Mouse (Mus musculus): Measurements from ENCODE around the gene Atg4d. TPM values are rescaled to one million over a fixed set of nuclear protein-coding genes. Genes with fewer than 3 reads are reported as not detected.

Gene Atg4d
- total and polyA plus RNA-seq, 3 experiments, result 83.9 to 99.7 TPM; not detected in 1

GRCm38 (mm10) chr9:21292271-21292670 is 27.2 kb downstream of the Atg4d start:
- Histone ChIP-seq H3K27me3 (ENCODE audit: control insufficient read depth in 1 of 2, insufficient read depth in 2 of 2, low read length in 2 of 2) (peaks cover 0 to 5% of the 10 kb centered on the region in 2 experiments; a peak in 2 of 4 replicates), H3K4me3 (ENCODE audit: control insufficient read depth in 1 of 2, insufficient read depth in 1 of 2, low read depth in 2 of 2, low read length in 2 of 2) (peak overlapping the region in 1 of 2 experiments; percentile 47; a peak in 2 of 4 replicates), H3K36me3 (ENCODE audit: control insufficient read depth in 1 of 2, insufficient read depth in 2 of 2, low read length in 2 of 2) (peaks cover 0 to 27% of the 10 kb centered on the region in 2 experiments; a peak in 2 of 4 replicates), H3K9ac (ENCODE audit: control insufficient read depth, low read depth, low read length, poor library complexity, severe bottlenecking) (peak overlapping the region; percentile 28), H3K79me2 (ENCODE audit: control insufficient read depth, insufficient read depth, low read length, poor library complexity) (peaks cover 30% of the 10 kb centered on the region), H3K27ac (ENCODE audit: control insufficient read depth, low read depth, low read length) (no peak overlapping the region), H3K4me1 (ENCODE audit: control insufficient read depth in 1 of 2, insufficient read depth in 2 of 2, low read length in 2 of 2) (peaks cover 18 to 20% of the 10 kb centered on the region in 2 experiments), H3K9me3 (replicated peaks; ENCODE audit: insufficient read depth, low read length) (no peaks in the 10 kb centered on the region)
- peak; percentile 71 for DNase-seq (ENCODE audit: low read depth, low spot score)
- no peak for TF ChIP-seq E2F4 (IDR thresholded peaks at IDR 0.05; ENCODE audit: borderline replicate concordance, low read depth, low read length)

DNA sequence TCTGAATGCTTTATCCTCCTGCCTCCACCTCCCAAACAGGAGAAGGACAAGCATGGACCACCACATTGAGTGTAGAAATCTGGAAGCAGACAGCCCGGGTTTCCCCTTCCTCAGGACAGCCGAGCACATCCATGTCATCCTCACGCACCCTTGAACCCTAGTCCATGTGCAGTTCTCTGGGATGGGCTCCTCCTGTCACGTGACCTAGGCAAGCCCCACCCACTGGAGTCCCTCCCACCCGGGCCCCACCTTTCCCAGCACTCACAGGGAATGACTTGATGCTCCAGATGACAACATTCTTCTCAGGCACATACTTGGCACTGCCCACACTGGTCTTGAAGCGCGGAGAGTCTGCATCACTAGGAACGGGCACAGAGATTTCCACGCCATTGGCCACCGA is 33.9 kb downstream of the Atg4d start:
- no peak overlapping the region for H3K27ac ChIP-seq (ENCODE audit: control insufficient read depth, low read depth, low read length)
- no peak for DNase-seq (ENCODE audit: low read depth, low spot score)
- no peaks in the 10 kb centered on the region for H3K4me1 ChIP-seq (ENCODE audit: control insufficient read depth in 1 of 2, insufficient read depth in 2 of 2, low read length in 2 of 2)
- H3K4me3 ChIP-seq (ENCODE audit: control insufficient read depth in 1 of 2, insufficient read depth in 1 of 2, low read depth in 2 of 2, low read length in 2 of 2), result no peak overlapping the region
- TF ChIP-seq HCFC1 (IDR thresholded peaks at IDR 0.05; ENCODE audit: low read depth, low read length) (no peak), USF1 (IDR thresholded peaks at IDR 0.05; ENCODE audit: low read depth, low read length) (peak; percentile 83), BHLHE40 (IDR thresholded peaks at IDR 0.05; ENCODE audit: borderline replicate concordance, low read depth, low read length) (peak; percentile 42; the same call in 1 of the 2 replicates), TAL1 (IDR thresholded peaks at IDR 0.05; ENCODE audit: low read length) (no peak; the same call in 1 of the 2 replicates), USF2 (IDR thresholded peaks at IDR 0.05; ENCODE audit: borderline replicate concordance in 1 of 2, insufficient read depth in 1 of 2, low read depth in 1 of 2, low read length in 2 of 2) (peak; percentile 21 to 48; a peak in 1 of 4 replicates), RCOR1 (IDR thresholded peaks at IDR 0.05; ENCODE audit: low read depth, low read length) (no peak), ZC3H11A (IDR thresholded peaks at IDR 0.05; ENCODE audit: low read depth, low read length) (no peak)
- no peaks in the 10 kb centered on the region for H3K79me2 ChIP-seq (ENCODE audit: control insufficient read depth, insufficient read depth, low read length, poor library complexity)
- H3K36me3 ChIP-seq (ENCODE audit: control insufficient read depth in 1 of 2, insufficient read depth in 2 of 2, low read length in 2 of 2), result no peaks in the 10 kb centered on the region
- H3K27me3 ChIP-seq (ENCODE audit: control insufficient read depth in 1 of 2, insufficient read depth in 2 of 2, low read length in 2 of 2), result peaks cover 8 to 9% of the 10 kb centered on the region in 2 experiments; a peak in 3 of 4 replicates
- H3K9me3 ChIP-seq (replicated peaks; ENCODE audit: insufficient read depth, low read length), result no peaks in the 10 kb centered on the region
- H3K9ac ChIP-seq (ENCODE audit: control insufficient read depth, low read depth, low read length, poor library complexity, severe bottlenecking), result no peak overlapping the region

- Histone ChIP-seq H3K4me1 (ENCODE audit: control insufficient read depth in 1 of 2, insufficient read depth in 2 of 2, low read length in 2 of 2) (no peaks in the 10 kb centered on the region), H3K4me3 (ENCODE audit: control insufficient read depth in 1 of 2, insufficient read depth in 1 of 2, low read depth in 2 of 2, low read length in 2 of 2) (no peak overlapping the region), H3K79me2 (ENCODE audit: control insufficient read depth, insufficient read depth, low read length, poor library complexity) (no peaks in the 10 kb centered on the region), H3K27me3 (ENCODE audit: control insufficient read depth in 1 of 2, insufficient read depth in 2 of 2, low read length in 2 of 2) (peaks cover 8% of the 10 kb centered on the region in 2 experiments; a peak in 3 of 4 replicates), H3K9ac (ENCODE audit: control insufficient read depth, low read depth, low read length, poor library complexity, severe bottlenecking) (no peak overlapping the region), H3K27ac (ENCODE audit: control insufficient read depth, low read depth, low read length) (no peak overlapping the region), H3K9me3 (replicated peaks; ENCODE audit: insufficient read depth, low read length) (no peaks in the 10 kb centered on the region), H3K36me3 (ENCODE audit: control insufficient read depth in 1 of 2, insufficient read depth in 2 of 2, low read length in 2 of 2) (no peaks in the 10 kb centered on the region)
- TF ChIP-seq ZMIZ1 (IDR thresholded peaks at IDR 0.05; ENCODE audit: low read depth, low read length), result no peak
- no peak for TF ChIP-seq USF2 (IDR thresholded peaks at IDR 0.05; ENCODE audit: borderline replicate concordance in 1 of 2, insufficient read depth in 1 of 2, low read depth in 1 of 2, low read length in 2 of 2)
- TF ChIP-seq TCF12 (IDR thresholded peaks at IDR 0.05; ENCODE audit: low read depth, low read length), result no peak
- TF ChIP-seq ZKSCAN1 (IDR thresholded peaks at IDR 0.05; ENCODE audit: low read depth, low read length), result no peak
- no peak for TF ChIP-seq MXI1 (IDR thresholded peaks at IDR 0.05; ENCODE audit: low read depth, low read length)
- no peak for TF ChIP-seq UBTF (IDR thresholded peaks at IDR 0.05; ENCODE audit: borderline replicate concordance, insufficient read depth, low read depth, low read length)
- TF ChIP-seq ETS1 (IDR thresholded peaks at IDR 0.05; ENCODE audit: low read depth, low read length), result no peak
- no peak for TF ChIP-seq ZC3H11A (IDR thresholded peaks at IDR 0.05; ENCODE audit: low read depth, low read length)
- no peak for TF ChIP-seq CHD2 (IDR thresholded peaks at IDR 0.05; ENCODE audit: low read length)
- no peak for TF ChIP-seq CHD1 (IDR thresholded peaks at IDR 0.05; ENCODE audit: low read depth, low read length)
- no peak for TF ChIP-seq HCFC1 (IDR thresholded peaks at IDR 0.05; ENCODE audit: low read depth, low read length)
- no peak for DNase-seq (ENCODE audit: low read depth, low spot score)
Measured at GRCm38 (mm10) chr9:21305065-21305464, 40.0 kb downstream of the Atg4d start.
